Mouse (Mus musculus): ENCODE measurements around the gene Uap1l1.

- no peak for TF ChIP-seq POLR2A (IDR thresholded peaks at IDR 0.05; ENCODE audit: borderline replicate concordance, extremely low read depth, insufficient read depth, insufficient read length, poor library complexity, severe bottlenecking)
- TF ChIP-seq CTCF (IDR thresholded peaks at IDR 0.05; ENCODE audit: borderline replicate concordance, extremely low read depth, insufficient read depth, insufficient read length) = no peak
Observed at GRCm38 (mm10) chr2:25369996-25370395, 4.5 kb upstream of the Uap1l1 start.

Measured in brain, embryonic 14.5 days (tissue).